Mouse (Mus musculus): ENCODE data around the gene Pdzd9. TPM values are rescaled to one million over a fixed set of nuclear protein-coding genes. Genes with fewer than 3 reads are reported as not detected.

Gene Pdzd9
- total RNA-seq, 2 experiments from 2014 or later: not detected

DNA sequence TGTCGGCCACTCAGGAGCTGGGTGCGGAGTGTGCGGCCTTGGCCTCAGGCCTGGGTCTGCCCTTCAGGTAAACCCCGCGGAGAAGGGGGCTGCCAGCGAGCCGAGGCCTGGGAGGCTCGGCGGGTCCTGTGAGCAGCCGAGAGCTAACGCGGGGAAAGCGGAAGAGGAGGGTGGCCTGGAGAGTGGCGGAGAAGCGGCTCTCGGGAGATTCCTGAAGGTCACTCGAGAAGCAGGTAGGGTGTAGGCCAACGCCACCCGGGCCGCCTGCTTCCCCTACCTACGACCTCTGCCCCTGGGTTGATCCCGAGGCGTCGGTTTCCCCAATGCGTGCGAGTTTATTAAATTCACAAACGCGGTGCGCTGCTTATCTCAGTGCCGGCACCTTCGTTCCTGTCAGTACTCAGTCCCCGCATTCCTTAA lies 34.8 kb downstream of the Pdzd9 start:
- DNase-seq: no peak

GRCm38 (mm10) chr7:120634711-120635361 lies 35.3 kb downstream of the Pdzd9 start, which contains the start of gene Uqcrc2:
Gene Uqcrc2 (plus strand): TSS chr7:120635176.
- peak; percentile 90 for DNase-seq

DNA sequence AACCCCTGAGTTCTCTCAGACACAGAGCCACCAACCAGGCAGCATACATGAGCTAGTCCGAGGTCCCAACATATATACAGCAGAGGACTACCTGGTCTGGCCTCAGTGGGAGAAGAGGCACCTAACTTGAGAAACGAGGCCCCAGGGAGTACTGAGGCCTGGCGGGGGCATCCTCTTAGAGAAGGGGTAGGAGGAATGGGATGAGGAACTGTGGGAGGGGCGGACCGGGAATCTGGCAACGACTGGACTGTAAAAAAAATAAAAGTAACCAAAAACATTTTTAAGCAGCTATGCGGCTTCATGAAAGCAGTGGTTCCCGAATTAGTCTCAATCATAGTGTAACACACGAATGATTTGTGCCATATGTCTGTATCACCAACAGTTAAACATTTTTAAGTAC lies 35.8 kb downstream of the Pdzd9 start:
- peak; percentile 14 for DNase-seq

- DNase-seq: peak; percentile 10
These were observed 37.6 kb downstream of the Pdzd9 start for GRCm38 (mm10) chr7:120632518-120632917.

DNA sequence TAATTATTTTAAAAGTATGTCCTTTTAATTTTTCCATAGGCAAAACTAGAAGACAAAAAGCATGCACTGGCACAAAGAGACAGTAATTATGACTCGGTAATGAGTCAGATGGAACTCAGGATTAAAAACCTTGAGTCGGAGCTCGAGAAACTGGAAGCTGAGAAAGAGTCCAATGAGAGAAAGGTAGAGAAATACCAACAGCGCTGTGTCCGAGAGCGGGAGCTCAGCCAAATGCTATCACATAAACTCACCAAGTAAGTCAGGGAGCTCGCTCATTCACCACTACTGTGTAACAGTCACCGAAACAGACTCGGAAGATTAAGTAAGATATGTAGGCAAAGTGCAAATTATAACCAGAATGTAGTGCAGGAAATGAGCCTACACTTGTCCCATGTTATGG lies 49.3 kb downstream of the Pdzd9 start:
- DNase-seq: no peak

DNA sequence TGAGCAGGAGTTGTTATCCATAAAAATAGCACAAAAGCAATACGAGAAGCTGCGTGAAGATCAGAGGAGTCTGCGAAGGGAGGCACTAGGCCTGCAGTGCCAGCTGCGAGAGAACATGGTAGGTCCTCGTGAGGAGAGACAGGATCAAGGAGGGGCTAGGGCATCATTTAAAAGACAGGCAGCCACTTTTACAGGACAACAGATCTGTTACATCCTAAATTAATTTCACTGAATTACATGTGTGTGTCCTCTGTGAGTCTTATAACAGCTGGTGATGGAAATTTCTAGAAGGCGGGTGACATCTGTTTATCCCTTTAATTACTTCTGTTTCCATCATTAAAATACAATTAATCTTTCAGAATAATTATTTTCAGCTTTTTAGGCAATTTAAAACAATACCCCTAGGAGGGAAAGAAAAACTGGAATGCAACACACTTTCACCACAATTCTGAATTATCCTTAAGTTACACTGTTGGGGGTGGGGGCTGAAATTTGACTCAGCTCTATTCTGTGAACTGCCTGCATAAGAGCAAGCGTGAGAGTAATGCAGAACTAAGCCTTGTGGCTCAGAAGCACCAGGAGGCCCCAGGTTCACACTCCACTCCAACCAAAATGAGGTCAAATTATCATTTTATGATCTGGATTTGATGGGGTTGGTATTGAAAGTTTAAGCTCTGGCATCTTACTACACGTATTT lies 49.9 kb downstream of the Pdzd9 start:
- DNase-seq: no peak

Other genes starting within 250 kb of the Pdzd9 start
- 100 to 1,000 TPM; 820 to 827 TPM for gene Uqcrc2, start 35.2 kb downstream of the Pdzd9 start, total RNA-seq (2021)
- gene Mosmo, start 7.3 kb upstream of the Pdzd9 start, total RNA-seq (2021): 10 to 100 TPM; 30.0 to 33.6 TPM
- 1 to 10 TPM; 1.1 to 1.4 TPM for gene Vwa3a, start 69.0 kb upstream of the Pdzd9 start, total RNA-seq (2021)
- not detected for gene Gm5737, start 142.0 kb upstream of the Pdzd9 start, total RNA-seq (2021)
- gene Eef2k, start 172.5 kb upstream of the Pdzd9 start, total RNA-seq (2021): 10 to 100 TPM; 36.9 to 38.0 TPM
- 10 to 100 TPM; 18.0 to 18.7 TPM for gene Polr3e, start 247.4 kb upstream of the Pdzd9 start, total RNA-seq (2021)

Measured in heart, postnatal 4 days (tissue).